Mouse (Mus musculus) liver, postnatal 0 days (tissue): Measurements from ENCODE around the gene Paqr6. TPM values are rescaled to one million over a fixed set of nuclear protein-coding genes. Genes with fewer than 3 reads are reported as not detected.
A peak's percentile ranks its signal among the peaks of the same experiment; 100 is the strongest.
"Not testable (repeated sequence)": the region's sequence is repeated elsewhere in the genome, so short reads cannot be mapped to it uniquely, and the experiment has no call there.

Experiments used
- ATAC-seq: fragments of 200-750 bp; cut with Nextera tagmentation; 2 replicates; pipeline ENCODE4 v1.8.0; 2017; ENCODE audit warnings: mild to moderate bottlenecking, moderate library complexity
- DNase-seq: peaks from one replicate; pipeline ENCODE4 v3.0.0-alpha.2; 2016
- H3K27ac ChIP-seq: fragments of 300-500 bp; sonication (generic); 2 replicates; pipeline ENCODE4 v1.5.1; 2014; ENCODE audit warnings: antibody characterized with exemption, moderate library complexity, mild to moderate bottlenecking, low read depth
- H3K27me3 ChIP-seq: fragments of 300-500 bp; sonication (generic); 2 replicates; pipeline ENCODE4 v1.6.1; 2014; ENCODE audit warnings: low read length, control low read depth, mixed read lengths; ENCODE audit not compliant: insufficient read depth
- H3K36me3 ChIP-seq: fragments of 300-500 bp; sonication (generic); replicated peaks from 2 replicates; pipeline ENCODE4 v1.6.1; 2014; ENCODE audit warnings: mild to moderate bottlenecking, control low read depth, low read length, moderate library complexity, mixed read lengths; ENCODE audit not compliant: insufficient read depth
- H3K4me1 ChIP-seq: fragments of 300-500 bp; sonication (generic); 2 replicates; pipeline ENCODE4 v1.6.1; 2014; ENCODE audit warnings: antibody characterized with exemption, mild to moderate bottlenecking, control low read depth; ENCODE audit not compliant: insufficient read depth
- H3K4me2 ChIP-seq: fragments of 300-500 bp; sonication (generic); 2 replicates; pipeline ENCODE4 v1.6.1; 2014; ENCODE audit warnings: low read depth, mild to moderate bottlenecking, low read length, moderate library complexity, mixed read lengths
- H3K4me3 ChIP-seq: fragments of 300-500 bp; sonication (generic); 2 replicates; pipeline ENCODE4 v1.5.1; 2014; ENCODE audit warnings: low read depth, low read length
- H3K9ac ChIP-seq: fragments of 300-500 bp; sonication (generic); replicated peaks from 2 replicates; pipeline ENCODE4 v1.6.1; 2014; ENCODE audit warnings: mild to moderate bottlenecking, moderate library complexity
- H3K9me3 ChIP-seq: fragments of 300-500 bp; sonication (generic); 2 replicates; pipeline ENCODE4 v1.6.1; 2016; ENCODE audit warnings: mild to moderate bottlenecking, control low read depth, low read length, mixed read lengths
- CTCF ChIP-seq: sonication (generic); IDR thresholded peaks from 2 replicates; pipeline ENCODE4 v1.5.1; 2016; ENCODE audit warnings: antibody characterized with exemption, low read depth
- EP300 ChIP-seq: IDR thresholded peaks from 2 replicates; pipeline ENCODE4 v1.6.1; 2016; ENCODE audit warnings: antibody characterized with exemption, low read depth, mild to moderate bottlenecking
- WGBS: fragments of 180-500 bp; shearing (Covaris S2); extraction: QIAGEN DNeasy Blood & Tissue Kit; methylation state at CpG from one replicate; pipeline ENCODE4 v1.1.7; 2014; ENCODE audit not compliant: insufficient replicate concordance; 5-methylcytosine and 5-hydroxymethylcytosine counted together
- polyA plus RNA-seq: library from polyadenylated mRNA; unstranded; fragments of >200 nt; fragmentation: Nextera tagmentation; extraction: Ambion mirVana; gene quantifications from 2 replicates; pipeline ENCODE4 v1.2.1, GENCODE M21; 2015

Paqr6 gene
- polyA plus RNA-seq, 1 experiment from 2014 or later = 2.0 TPM

- Histone ChIP-seq H3K27me3 (peaks cover 14% of the 10 kb centered on the region), H3K4me2 (no peak overlapping the region), H3K36me3 (peaks cover 60% of the 10 kb centered on the region), H3K9ac (no peak overlapping the region), H3K9me3 (no peaks in the 10 kb centered on the region), H3K4me1 (peaks cover 22% of the 10 kb centered on the region), H3K4me3 (no peak overlapping the region), H3K27ac (no peak overlapping the region)
- ATAC-seq (no peak), DNase-seq (no peak)
- WGBS = 81% methylated on average over 2 of the region's 2 CpGs
- TF ChIP-seq CTCF (no peak), EP300 (no peak)
These were observed 2.6 kb upstream of the Paqr6 start for GRCm38 (mm10) chr3:88361612-88362313.

DNA sequence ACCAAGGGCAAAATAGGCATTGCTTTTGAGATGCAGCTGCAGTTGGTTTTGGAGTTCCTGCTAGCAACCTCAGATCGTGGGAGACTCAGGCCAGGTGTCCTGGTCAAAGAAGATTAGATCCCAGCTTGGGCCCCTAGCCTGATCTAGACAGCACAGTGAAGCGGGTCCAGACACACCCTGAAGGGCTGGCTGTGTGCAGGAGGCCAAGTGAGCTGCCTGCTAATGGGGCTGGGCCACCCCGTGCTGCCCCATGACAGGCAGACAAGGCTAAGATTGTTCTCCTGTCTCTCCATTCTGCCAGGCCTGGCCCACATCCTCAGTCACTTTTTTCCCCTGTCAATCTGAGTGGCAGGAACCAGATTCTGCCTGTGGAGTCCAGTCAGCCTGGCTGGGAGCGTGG, 684 bp upstream of the Paqr6 start:
- Histone ChIP-seq H3K36me3 (peaks cover 42% of the 10 kb centered on the region), H3K9ac (no peak overlapping the region), H3K9me3 (no peaks in the 10 kb centered on the region), H3K27ac (peak overlapping the region; percentile 57), H3K4me2 (peak overlapping the region; percentile 51), H3K4me3 (no peak overlapping the region), H3K4me1 (peaks cover 22% of the 10 kb centered on the region), H3K27me3 (peaks cover 14% of the 10 kb centered on the region)
- ATAC-seq (peak; percentile 87), DNase-seq (peak; percentile 60)
- WGBS = 44% methylated on average over 4 of the region's 4 CpGs
- no peak for TF ChIP-seq CTCF
- peak; percentile 80 for TF ChIP-seq EP300

GRCm38 (mm10) chr3:88365705-88366361, 1.4 kb downstream of the Paqr6 start:
- no peak overlapping the region for H3K27ac ChIP-seq
- 42% methylated on average over 34 of the region's 34 CpGs for WGBS
- peak overlapping the region; percentile 32 for H3K4me2 ChIP-seq
- no peaks in the 10 kb centered on the region for H3K9me3 ChIP-seq
- DNase-seq = no peak
- ATAC-seq = no peak
- H3K4me3 ChIP-seq = no peak overlapping the region
- H3K4me1 ChIP-seq = peaks cover 22% of the 10 kb centered on the region
- no peak overlapping the region for H3K9ac ChIP-seq
- TF ChIP-seq CTCF = no peak
- no peak for TF ChIP-seq EP300
- peaks cover 14% of the 10 kb centered on the region for H3K27me3 ChIP-seq
- H3K36me3 ChIP-seq = peaks cover 20% of the 10 kb centered on the region

GRCm38 (mm10) chr3:88366830-88367428, 2.5 kb downstream of the Paqr6 start:
- H3K4me3 ChIP-seq = 0 out of 2 replicates have a peak overlapping the region, but pooled peaks have one; percentile 10
- H3K4me1 ChIP-seq = peaks cover 22% of the 10 kb centered on the region
- H3K9ac ChIP-seq, H3K36me3 ChIP-seq, H3K27ac ChIP-seq, H3K9me3 ChIP-seq: not testable (repeated sequence)
- peak; percentile 43 for ATAC-seq
- peak overlapping the region; percentile 42; the same call in 1 of the 2 replicates for H3K4me2 ChIP-seq
- DNase-seq = peak; percentile 45
- peaks cover 14% of the 10 kb centered on the region for H3K27me3 ChIP-seq
- 9% methylated on average over 20 of the region's 22 CpGs for WGBS

DNA sequence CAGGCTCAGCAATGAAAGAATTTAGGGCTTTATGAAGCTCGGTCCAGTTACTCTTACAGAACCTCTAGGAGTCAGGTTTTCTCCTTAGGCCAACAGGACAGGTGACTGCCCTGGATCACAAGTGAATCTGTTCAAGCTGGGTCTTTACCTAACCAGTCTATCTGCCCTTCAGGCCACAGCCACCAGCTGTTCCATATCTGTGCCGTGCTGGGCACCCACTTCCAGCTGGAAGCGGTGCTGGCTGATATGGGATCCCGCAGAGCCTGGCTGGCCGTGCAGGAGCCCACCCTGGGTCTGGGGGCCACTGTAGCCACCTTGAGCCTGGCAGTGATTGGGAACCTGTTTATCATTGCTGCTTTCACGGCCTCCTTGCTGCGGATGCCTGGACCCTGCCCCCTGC, 3.1 kb downstream of the Paqr6 start:
- not testable (repeated sequence) for H3K4me2 ChIP-seq, H3K9ac ChIP-seq, H3K9me3 ChIP-seq, ATAC-seq, H3K36me3 ChIP-seq, H3K27ac ChIP-seq, H3K4me3 ChIP-seq, DNase-seq
- Histone ChIP-seq H3K27me3 (peaks cover 14% of the 10 kb centered on the region), H3K4me1 (peaks cover 22% of the 10 kb centered on the region)
- 60% methylated on average over 3 of the region's 7 CpGs for WGBS

DNA sequence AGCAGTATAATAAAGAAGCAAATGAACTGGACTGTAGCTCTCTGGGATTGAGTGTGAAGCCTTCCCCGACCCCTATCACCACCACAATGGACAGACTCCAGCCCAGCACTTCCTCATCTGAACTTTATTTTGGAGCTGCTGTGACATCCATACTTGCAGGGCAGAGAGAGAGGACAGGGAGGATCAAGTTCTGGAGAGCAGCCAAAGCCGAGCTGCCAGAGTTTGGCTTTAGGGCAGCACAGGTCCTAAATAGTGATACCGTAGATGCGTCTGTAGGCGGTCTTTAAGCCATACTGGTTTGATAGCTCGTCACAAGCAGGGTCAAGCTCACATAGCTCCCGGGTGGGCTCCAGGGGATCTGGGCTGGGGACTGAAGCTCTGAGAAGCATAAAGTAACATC, 4.1 kb downstream of the Paqr6 start:
- not testable (repeated sequence) for H3K9me3 ChIP-seq, H3K9ac ChIP-seq, H3K27ac ChIP-seq, ATAC-seq, DNase-seq, H3K4me3 ChIP-seq, H3K4me2 ChIP-seq, H3K36me3 ChIP-seq
- Histone ChIP-seq H3K4me1 (peaks cover 16% of the 10 kb centered on the region), H3K27me3 (peaks cover 14% of the 10 kb centered on the region)
- 88% methylated on average over 7 of the region's 7 CpGs for WGBS

DNA sequence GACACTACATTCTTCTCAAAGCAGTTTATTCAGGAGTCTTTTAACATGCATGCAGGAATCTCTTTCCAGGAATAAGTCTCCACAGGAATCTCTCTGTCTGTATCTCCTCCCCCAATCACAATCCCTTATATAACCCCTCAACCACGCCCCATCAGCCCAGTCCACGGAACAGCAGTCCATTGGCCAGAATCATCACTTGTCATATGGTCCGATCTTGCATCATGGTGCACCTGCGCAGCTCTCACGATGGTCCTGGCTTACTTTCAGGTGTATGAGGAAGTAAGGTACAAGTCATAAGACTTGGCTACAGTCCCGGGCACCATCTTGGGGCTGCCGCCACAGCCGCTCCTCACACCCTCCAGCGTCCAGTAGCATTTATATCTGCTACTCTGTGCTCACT, 8.3 kb downstream of the Paqr6 start, which contains the start of gene Bglap3:
Gene Bglap3, minus strand, starts transcription at position 101 of the 400 bp plus-strand sequence.
- ATAC-seq, H3K36me3 ChIP-seq, H3K4me3 ChIP-seq, H3K27ac ChIP-seq, H3K27me3 ChIP-seq, H3K9ac ChIP-seq, H3K4me1 ChIP-seq, H3K9me3 ChIP-seq, H3K4me2 ChIP-seq, DNase-seq: not testable (repeated sequence)
- WGBS = 83% methylated on average over 9 of the region's 9 CpGs

DNA sequence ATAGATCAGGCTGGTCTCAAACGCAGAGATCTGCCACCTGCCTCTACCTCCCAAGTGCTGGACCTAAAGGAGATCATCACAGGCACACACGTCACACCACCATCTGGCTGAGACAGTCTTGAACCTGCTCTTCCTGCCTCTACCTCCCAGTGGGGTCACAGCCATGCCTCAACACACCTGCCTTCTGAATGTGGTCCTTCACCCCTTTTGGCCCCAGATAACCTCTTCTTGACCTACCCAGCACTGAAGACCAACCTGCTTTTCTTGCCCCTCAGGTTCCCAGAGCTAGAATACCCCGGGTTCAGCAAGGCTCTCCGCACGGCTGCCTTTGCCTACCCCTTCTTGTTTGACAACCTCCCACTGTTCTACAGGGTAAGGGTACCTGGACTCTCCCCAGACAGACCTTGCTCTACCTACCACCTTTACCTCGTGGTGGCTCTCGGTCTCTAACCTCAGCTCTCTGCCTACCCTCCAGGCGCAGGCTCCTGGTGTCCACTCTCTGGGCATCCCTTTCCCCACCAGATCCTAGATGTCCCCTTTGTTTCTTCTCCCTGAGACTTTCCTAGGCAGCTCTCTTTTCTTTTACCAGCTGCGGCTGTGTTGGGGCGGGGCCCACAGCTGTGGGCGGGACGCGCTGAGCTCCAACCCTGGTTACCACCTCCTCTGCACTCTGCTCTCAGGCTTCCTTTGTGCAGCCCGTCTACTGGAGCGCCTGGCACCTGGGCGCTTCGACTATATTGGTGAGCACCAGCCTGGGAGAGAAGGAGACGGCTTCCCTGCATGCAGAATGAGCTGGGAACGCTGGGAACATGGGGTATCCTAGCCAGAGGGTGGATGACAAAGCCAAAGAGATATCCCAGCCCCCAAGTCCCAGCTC, 11.6 kb downstream of the Paqr6 start:
- DNase-seq = peak; percentile 58
- ATAC-seq = peak; percentile 85
- H3K9me3 ChIP-seq, H3K27me3 ChIP-seq, H3K4me2 ChIP-seq, H3K4me3 ChIP-seq, H3K4me1 ChIP-seq, H3K36me3 ChIP-seq, H3K9ac ChIP-seq, H3K27ac ChIP-seq: not testable (repeated sequence)
- WGBS = 9% methylated on average over 17 of the region's 19 CpGs
